Mouse (Mus musculus): ENCODE data around the gene Smad6. TPM values are rescaled to one million over a fixed set of nuclear protein-coding genes. Genes with fewer than 3 reads are reported as not detected.

Gene Smad6
- polyA plus RNA-seq, 1 experiment: 2.6 TPM

GRCm38 (mm10) chr9:63904543-63904942, 117.3 kb downstream of the Smad6 start:
- TF ChIP-seq CTCF (IDR thresholded peaks at IDR 0.05; ENCODE audit: extremely low read depth, insufficient read depth, low read length): no peak
- TF ChIP-seq POLR2A (IDR thresholded peaks at IDR 0.05; ENCODE audit: extremely low read depth, insufficient read depth, low read length): no peak
- Histone ChIP-seq H3K4me1 (ENCODE audit: control insufficient read depth, insufficient read depth, low read length) (no peaks in the 10 kb centered on the region), H3K4me3 (ENCODE audit: insufficient read depth, low read length) (no peak overlapping the region), H3K27ac (ENCODE audit: insufficient read depth, low read length) (no peak overlapping the region)

Other genes starting within 250 kb of the Smad6 start
- 0.25 and 0.36 TPM in 2 replicates for gene Lctl, start 95.1 kb upstream of the Smad6 start, polyA plus RNA-seq (2012; rRNA removed)
- 5.4 and 6.5 TPM in 2 replicates for gene Zwilch, start 151.0 kb upstream of the Smad6 start, polyA plus RNA-seq (2012; rRNA removed)
- 578 and 595 TPM in 2 replicates for gene Rpl4, start 151.3 kb upstream of the Smad6 start, polyA plus RNA-seq (2012; rRNA removed)
- 33.2 and 34.1 TPM in 2 replicates for gene Snapc5, start 157.2 kb upstream of the Smad6 start, polyA plus RNA-seq (2012; rRNA removed)
- 0.08 and 0.28 TPM in 2 replicates for gene Uchl4, start 213.1 kb upstream of the Smad6 start, polyA plus RNA-seq (2012; rRNA removed)
- gene Map2k1, start 231.6 kb upstream of the Smad6 start, polyA plus RNA-seq (2012; rRNA removed): 172 and 175 TPM in 2 replicates